Mouse (Mus musculus): ENCODE results near the gene Krt42.
"Not testable (repeated sequence)": the region's sequence is repeated elsewhere in the genome, so short reads cannot be mapped to it uniquely, and the experiment has no call there.

Krt42 gene

DNA sequence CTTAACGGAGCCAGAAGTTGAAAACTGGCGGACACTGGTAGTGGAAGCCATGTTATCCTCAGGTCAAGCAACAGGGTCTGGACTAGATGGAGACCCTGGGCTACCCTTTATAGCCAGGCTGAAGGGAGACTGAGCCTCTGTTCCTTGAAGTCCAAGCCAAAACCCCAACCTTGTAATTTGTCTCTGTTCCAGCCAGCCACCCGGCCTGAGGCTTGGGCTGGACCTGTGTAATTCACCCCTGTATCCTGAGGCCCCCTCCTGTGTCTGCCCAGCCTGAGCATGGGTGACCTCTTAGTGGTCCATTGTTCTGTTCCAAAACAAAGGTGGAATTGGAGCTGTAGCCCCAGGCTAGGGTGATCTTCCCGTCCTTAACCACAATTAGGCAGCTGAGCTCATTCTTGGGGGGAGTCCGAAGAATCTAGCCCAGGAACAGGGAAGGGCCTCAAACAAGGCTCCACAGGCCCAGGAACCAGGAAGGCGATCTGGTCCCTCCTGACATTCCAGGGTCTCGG, at the start of gene Krt42:
TSS of gene Krt42 (minus strand) at position 51 of the 512 bp plus-strand sequence.
- no peak for DNase-seq

DNA sequence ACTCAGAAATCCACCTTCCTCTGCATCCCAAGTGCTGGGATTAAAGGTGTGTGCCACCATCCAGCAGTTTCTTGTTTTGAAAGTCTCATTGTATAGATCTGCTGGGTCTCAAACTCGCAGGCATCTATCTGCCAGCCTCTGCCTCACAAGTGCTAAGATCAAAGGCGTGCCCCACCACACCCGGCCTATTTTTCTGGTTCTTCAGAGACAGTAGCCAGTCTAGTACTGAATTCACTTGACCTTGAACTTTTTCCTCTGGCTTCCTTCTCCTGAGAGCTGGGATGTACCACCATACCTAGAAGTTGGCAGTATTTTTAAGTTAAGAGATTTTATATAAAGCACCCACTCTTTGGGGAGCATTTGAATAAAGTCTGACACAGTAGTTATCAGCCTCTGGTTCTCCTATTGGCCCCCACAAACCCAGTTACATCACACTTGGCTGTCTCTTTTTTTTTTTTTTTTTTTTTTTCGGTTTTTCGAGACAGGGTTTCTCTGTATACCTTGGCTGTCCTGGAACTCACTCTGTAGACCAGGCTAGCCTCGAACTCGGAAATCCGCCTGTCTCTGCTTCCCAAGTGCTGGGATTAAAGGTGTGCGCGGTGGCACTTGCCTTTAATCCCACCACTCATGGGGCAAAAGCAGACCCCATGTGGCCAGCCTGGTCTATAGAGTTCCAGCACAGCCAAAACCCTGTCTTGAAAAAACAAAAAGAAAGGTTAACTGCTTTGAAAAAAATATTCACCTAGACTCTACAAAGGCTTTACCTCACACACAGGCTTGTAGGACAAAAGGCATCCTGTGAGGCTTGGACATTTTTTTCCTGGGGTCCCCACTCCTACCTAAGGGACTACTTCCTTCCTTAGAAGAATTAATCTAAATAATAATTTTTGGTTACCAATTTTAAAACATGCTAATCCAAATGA, 49.1 kb upstream of the Krt42 start:
- DNase-seq, result no peak

DNA sequence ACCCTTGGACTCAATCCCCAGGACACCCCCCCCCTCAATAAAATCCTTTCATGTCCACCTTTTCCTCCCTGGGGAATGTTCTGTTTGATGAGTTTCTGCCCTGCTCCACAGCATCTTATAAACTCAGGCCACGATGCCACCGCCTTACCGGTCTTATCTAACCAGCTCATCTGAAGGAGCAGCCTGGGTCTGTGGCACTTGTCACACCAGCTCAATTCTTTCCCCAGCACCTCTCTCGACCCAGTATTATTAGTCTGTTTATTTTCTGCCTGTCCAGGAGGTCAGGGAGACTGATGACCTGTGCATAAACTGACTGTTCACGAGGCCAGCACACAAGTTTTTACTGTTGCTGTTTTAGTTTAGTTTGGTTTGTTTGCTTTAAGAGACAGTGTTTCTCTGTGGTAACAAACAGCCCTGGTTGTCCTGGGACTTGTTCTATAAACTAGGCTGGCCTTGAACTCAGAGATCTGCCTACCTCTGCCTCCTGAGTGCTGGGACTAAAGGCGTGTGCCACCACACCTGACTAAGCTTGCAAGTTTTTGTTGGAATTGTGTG, 48.2 kb upstream of the Krt42 start:
- no peak for DNase-seq

DNA sequence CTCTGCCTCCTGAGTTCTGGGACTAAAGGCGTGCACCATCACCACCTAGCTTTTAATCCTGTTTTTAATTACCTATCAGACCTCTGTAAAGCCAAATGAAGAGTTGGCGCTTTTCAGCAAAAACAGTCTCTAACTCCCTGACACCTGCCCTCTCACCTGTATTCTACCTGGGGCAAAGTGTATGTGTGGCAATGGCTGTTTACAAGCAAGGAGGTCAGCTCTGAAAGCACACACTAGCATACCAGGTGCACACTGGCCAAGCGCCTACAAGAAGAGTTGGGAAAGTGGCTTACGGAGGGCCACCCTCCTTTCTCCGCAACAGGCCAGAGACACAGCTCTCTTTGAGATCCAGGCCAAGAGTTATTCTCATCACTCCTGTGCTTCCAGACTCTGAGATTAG, 45.8 kb upstream of the Krt42 start:
- DNase-seq, result no peak

DNA sequence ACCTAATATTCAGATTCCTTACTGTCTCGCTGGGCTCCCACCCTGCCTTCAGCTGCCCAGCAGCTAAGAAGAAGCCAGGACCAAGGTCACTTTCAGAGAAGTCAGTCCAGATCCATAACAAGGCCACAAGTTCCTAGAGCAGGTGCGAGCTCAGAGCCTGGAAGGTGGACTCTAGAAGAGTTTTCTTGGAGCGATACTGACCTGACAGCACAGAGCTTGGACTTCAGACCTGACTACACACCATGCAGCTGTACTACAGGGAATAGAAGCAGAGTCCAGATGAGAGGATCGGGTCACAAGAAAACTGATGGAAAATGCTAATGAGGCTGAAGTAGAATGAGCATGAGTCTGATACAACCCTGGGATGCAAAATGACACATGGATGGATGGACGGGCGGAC, 43.8 kb upstream of the Krt42 start:
- DNase-seq, result no peak

DNA sequence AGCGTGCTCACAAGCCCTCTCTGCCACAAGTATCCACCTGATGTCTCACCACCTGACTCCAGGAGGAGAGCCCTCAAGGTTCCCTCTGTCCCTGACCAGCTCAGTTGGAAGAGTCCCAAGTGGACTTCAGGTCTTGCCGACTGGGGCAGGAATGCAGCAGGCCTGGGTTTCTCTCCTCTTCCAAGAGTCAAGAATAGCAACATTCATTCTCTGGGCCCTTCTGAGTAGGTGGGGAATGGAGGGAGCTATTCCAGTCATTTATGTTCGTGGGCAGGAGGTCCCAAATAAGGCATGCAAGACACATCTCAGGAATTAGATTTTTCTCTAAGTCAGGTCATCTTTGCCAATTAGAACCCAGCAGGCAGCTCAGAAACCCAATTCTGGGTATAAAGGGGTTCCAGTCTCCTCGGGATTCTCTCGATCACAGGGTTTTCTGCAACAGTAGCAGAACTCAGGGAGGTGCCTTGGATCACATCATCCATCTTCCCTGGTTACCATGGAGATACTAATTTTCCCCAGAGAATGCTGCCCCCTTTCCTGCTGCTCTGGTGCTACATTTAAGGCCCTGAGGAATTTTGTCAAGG, 42.5 kb upstream of the Krt42 start:
- peak; percentile 60 for DNase-seq

DNA sequence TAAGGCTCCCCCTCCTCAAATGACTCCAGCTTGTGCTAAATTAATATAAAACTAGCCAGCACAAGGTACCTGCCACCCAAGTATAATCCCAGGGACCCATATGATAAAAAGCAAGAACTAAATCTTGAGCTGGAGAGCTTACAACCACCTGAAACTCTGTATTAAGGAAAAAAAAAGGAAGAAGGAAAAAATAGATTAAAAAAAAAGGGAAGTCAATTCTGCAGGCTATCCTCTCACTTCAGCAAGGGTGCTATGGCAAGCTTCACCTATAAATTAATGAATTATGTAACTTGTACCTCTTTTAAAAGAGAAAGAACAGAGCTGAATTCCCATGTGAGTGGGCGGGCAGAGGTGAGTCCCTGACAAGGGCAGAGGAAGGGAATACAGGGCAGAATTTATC, 42.0 kb upstream of the Krt42 start:
- no peak for DNase-seq

DNA sequence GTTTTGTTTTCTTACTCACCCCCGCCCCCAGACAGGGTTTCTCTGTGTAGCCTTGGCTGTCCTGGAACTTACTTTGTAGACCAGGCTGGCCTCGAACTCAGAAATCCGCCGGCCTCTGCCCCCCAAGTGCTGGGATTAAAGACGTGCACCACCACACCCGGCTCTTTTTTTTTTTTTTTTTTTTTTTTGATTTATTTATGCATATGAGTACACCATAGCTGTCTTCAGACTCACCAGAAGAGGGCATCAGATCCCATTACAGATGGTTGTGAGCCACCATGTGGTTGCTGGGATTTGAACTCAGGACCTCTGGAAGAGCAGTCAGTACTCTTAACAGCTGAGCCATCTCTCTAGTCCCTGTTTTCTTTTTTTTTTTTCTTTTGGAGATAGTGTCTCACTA, 39.0 kb upstream of the Krt42 start:
- DNase-seq, result not testable (repeated sequence)

DNA sequence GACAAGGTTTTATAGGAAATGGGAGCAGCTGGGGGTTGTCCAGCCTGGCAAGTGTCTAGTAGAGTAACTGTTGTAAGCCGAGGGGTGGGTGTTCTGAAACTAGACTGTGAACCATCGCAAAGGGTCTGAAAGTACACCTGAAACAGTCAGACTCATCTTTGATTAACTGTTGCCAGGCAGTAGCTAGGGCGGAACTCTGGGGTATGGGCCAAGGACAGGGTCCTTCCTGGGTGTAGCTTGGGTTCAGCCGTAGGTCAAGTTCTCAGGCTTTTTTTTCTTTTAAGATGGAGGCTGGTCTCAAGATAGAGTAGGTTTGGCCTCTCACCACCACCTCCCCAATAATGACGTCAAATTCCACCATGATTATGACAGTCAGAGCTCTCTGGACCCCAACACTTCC, 38.2 kb upstream of the Krt42 start:
- no peak for DNase-seq

DNA sequence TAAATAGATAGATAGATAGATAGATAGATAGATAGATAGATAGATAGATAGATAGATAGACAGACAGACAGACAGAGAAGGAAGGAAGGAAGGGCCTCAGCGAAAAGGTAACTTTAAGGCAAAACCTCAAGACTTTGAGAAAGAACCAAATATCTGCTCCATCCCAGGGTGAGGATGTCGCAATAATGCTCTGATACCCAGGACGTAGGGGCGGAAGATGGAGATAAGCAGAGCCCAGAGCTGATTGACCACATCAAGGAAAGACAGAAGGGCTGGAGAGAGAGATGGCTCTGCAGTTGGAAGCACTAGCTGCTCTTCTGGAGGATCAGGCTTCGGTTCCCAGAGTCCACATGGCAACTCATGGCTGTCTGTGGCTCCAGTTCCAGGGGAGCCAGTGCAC, 31.6 kb upstream of the Krt42 start:
- DNase-seq, result no peak

DNA sequence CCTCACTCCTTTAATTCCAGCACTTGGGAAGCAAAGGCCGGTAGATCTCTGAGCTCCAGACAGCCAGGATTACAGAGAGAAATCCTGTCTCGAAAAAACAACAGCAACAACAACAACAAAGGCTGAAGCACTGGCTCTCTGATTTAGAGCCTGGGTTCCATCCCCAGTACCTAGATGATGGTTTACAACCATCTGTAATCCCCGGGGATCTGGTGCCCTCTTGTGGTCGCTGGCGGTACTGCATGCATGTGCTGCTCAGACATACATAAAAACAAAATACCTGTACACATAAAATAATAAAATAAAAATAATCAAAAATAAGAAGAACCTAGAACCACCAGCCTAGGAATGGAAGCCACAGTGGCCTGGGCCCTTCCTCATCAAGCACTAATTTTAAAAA, 30.6 kb upstream of the Krt42 start:
- DNase-seq, result peak; percentile 81

DNA sequence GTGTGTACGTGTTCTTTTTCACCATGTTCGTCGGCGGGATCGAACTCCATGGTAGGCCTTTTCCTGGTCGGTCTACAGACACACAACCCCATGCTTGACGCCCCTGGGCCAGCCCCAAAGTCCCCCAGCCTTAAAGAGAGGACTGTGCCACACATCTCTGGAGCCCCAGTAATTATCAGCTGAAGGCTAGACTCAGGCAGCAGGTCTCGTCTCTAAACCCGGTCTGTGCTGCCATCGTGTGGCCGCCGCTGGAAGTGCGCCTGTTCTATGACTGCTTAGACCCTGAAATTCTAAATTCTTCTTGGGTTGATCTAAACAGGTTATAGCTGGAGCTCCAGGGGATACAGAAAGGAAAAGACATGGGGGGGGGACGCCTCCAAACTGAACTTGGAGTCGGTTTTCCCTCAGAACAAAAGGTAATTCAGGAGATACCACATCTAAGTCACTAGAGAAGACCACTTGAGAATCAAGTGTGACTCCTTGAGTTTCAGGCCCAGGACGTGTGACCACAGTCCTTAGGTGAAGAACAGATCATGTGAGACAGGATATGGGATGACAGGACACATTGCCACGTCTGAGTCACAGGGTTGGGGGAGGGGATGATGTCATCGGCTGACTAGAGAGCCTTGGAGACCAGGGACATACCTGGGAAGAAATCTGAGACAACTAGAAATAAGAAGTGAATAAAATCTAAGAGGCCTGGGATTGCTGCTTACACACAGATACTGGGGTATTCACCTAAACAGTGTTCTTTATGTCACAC, 28.8 kb upstream of the Krt42 start:
- DNase-seq, result peak; percentile 90

DNA sequence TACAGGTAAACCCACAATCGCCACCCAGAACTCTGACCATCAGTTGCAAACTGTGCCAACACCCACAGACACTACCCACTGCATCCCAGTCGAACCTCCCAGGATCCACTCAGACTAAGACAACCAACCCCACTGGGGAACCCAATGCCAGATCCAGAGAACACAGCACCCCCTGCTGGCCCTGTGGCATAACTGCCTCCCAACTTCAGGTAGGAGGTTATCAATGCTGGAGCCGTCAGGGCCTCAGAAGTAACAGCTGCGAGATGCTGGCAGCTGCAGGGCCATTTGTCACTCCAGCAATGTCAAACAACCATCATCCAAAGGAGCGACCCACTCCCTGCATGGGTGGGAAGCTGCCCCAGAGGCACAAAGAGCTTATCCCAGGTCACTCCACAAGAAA, 28.1 kb upstream of the Krt42 start:
- no peak for DNase-seq

DNA sequence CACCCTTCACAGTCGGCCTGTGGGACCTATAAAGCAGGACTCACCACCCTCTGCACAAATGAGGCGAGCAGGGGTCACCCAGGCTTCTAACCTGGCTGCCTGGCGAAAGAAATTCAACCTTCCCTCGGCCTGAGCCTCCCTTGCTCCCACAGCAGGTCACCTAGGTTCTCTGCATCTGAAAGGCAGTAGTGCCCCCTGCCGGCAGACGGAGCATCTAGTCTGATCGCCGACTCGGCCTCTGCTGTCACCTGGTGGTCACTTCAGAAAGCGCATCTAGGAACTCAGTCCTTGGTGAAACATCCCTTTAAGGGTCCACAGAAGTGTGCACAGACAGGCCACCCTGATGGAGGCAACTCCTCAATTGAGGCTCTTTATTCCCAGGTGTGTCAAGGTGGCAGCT, 25.6 kb upstream of the Krt42 start:
- DNase-seq, result peak; percentile 90

DNA sequence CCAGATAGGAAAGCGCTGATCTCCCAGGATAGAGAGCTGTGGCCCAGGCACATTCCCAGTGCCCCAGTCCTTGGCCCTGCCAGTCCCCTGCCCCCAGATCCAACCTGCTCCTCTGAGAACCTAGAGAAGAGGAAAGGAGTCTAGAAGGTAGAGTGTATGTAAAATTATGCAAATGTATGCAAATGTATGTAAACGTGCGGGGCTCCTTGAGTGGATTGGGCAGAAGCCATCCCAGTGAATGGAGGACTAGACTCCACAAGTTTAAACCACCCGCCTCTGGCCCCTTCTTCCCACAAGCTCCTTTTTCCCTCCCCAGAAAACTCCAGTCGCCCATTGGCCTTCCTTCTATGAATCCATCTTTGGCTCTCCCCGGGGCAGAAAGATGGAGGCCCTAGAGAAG, 23.2 kb upstream of the Krt42 start:
- DNase-seq, result no peak

DNA sequence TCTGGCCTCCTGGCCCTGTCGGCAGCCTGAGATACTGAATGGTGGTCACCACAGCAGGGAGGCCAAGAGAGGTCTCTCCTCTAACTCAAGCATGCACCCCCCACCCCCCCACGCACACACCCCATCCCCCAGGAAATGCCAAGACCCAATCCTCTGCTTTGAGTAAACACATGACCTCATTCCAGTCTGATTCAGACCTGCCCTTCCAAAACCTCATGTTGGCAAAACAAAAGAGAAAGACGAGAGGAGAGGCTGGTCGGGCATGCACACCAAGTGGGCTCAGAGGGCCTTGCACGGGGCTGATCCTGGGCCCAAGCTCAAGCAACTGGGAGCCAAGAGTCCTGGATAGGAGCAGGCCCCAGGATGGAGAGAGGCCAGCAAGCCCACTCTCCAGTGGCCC, 20.6 kb upstream of the Krt42 start:
- no peak for DNase-seq

DNA sequence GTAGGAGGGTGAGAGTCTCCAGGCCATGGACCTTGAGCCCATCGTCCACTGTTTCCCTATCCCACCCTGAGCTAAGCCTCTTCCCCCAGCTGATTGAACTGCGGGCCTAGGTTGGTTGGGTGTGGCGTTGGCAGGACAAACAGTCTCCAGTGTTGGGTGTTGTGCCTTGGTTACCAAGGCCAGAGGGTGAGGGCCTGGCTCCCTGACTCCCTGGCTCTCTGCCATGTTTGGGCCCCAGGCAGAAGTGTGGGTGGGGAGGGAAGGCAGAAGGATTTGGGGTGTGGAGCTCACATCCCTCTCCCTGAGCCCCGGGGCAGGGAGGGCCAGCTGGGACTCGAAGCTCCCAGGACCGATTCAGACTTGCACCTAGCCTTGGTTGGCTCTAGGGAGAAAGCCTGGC, 19.3 kb upstream of the Krt42 start:
- DNase-seq, result peak; percentile 77

DNA sequence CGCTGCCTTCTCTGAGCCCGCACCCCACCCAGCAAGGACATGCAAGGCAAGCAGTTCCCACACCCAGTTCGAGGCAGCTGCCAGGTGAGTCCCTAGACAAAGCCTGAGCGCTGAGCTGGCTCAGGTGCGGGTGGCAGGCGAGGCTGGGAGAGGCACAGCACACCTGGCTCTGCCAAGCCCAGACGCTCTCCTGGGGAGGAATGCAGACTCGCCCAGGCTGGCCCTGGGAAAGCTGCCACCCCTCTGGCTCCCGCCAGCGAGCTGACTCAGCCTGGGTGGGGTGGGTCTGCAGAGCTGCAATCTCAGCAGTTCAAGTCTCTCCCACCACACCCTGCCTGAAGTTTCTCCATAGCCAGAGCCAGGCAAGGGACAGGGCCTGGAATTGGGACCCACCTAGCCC, 17.4 kb upstream of the Krt42 start:
- peak; percentile 65 for DNase-seq

DNA sequence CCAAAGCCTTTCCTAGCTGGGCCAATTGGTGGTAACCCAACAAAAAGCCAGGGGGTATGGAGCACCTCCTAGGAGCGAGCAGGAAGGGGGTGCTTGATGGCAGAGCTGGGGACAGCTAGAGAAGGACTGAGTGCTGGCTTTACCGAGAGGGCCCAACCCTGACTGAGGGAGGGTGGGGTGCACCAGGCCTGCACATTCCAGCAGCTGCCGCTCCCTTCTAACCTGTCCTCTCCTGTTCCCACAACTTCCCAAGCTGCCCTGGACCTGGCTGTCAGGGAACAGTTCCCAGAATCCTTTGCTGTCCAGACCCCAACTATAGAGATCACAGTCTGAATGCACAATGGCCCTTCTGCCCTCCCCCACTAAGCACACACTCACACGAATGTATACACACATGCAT, 15.3 kb upstream of the Krt42 start:
- no peak for DNase-seq

DNA sequence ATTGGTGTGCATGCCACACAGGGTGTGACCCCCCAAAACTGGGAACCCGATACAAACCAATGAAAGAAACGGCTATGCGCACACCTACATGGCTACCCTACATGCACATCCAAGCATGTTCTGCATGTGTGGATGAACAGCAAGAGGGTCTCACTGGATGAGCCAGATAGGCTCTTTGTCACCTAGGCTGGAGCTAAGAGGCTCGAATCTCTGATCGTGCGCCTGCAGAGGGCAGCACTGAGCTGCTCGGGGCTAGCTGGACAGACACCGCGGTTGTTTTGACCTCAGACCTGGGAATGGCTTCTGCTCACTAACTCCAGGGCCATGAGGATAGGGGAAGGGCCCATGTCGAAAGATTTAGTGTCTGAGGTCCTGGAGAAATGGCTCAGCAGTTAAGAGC, 12.9 kb upstream of the Krt42 start:
- peak; percentile 91 for DNase-seq

DNA sequence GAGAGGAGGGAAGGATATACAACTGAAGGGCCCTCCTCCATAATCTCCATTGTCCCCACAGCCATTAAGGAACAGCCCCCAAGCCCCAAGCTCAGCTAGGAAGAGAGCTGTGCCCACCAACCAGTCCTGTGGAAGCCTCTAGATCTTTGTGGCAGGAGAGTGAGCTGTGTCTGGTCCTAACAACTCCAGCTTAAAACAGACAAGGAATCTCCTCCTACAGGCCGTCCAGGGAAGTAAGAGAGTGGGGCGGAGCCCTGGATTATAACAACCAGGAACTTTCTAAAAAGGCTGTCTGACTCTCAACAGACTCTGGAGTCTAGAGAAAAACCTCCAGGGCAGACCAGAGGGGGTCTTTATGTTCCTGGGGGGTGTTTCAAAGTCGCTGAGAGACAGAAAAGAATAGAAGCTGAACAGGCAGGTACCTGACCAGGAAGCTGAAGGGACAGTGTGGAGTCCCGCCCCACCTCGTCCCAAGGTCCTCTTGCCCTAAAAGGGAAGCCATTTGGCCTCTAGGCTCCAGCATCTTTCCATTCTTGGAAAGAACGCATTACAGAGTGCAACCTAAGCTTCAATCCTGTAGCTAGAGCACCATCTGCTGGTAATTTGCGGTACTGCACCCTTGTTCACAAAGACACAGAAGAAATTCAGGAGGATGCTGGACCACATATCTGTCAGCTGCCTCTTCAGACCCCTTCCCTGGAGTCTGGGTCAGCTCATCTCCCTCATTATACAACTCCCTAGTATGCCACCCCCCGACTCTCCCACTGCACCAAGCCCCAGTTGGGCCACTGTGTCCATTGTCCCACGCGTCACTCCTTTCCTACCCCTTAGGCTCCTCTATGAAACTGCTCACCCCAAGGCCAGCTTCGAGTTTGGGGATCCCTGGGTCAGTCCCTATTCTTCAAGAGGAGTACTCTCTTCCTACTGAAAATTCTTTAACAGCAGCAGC, 12.2 kb upstream of the Krt42 start:
- DNase-seq, result peak; percentile 93

DNA sequence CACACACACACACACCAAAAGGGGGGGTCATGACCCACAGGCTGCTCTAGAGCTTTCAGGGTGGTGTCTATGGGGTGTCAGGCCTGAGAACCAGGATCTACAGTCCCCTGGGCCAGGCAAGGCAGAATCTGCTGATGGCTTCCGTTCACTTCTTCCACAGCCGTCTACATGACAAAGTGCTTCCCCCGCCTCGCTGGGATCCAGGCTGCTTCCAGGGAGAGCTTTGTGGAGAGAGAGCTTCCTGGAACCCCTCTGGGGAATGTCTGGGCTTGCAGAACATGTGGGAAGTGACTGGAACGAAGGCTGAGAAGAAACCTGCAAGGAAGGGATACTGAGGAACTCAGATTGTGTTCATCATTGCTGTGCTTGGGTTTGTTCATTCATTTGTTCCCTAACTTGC, 9.1 kb upstream of the Krt42 start:
- DNase-seq, result no peak
